29 mouse cellular contexts compared by ENCODE assay signal in the genomic region with DNA sequence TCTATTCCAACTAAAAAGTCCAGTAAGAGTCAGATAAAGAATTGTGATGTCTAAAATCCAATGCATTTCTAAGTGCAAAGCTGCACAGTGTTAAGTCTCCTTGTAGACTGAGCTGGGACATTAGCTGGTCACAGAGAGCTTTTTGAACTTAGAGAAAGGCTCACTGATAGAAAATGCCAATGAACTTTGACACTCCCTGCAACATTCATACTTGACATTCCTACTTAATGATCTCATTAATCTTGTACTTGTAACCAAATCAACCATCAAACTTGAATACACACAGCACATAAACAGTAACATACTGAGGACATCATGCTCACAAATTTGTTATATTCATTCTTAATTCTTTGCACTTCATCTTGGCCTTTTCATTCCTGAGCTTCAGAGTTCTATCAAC. TPM values are rescaled to one million over a fixed set of nuclear protein-coding genes. Genes with fewer than 3 reads are reported as not detected.
A peak's percentile ranks its signal among the peaks of the same experiment; 100 is the strongest.
DNase-seq lines count a peak whose midpoint lies in the region; ATAC-seq and TF ChIP-seq lines count a peak whose summit lies in the region.
"Had no signal": no experiment of that assay in that cellular context is flagged by ENCODE, and none has a peak within 500 bp of the region (broad histone marks: within the 10 kb centered on the region; RNA-seq: fewer than 3 reads in every experiment).

No protein-coding gene starts in this region.

- peak overlapping the region; percentile 40; the same call in 1 of the 2 replicates for H3K4me3 ChIP-seq in heart, adult 2 months
- peak overlapping the region; percentile 11; the same call in 1 of the 2 replicates for H3K4me3 ChIP-seq in heart, postnatal 0 days (ENCODE audit: low read depth, low read length)
- H3K4me3 ChIP-seq in liver, adult 2 months (ENCODE audit: insufficient read depth, low read depth, low read length), result no peak overlapping the region
- H3K4me3 ChIP-seq in liver, embryonic 12.5 days, result no peak overlapping the region
- H3K4me3 ChIP-seq: forebrain, embryonic 15.5 days; hindbrain, embryonic 13.5 days; layer of hippocampus, adult 2 months; left cerebral cortex, adult 2 months; limb, embryonic 12.5 days; midbrain, embryonic 12.5 days; myocyte; neural tube, embryonic 12.5 days had no signal

- no peak for TF ChIP-seq CTCF in heart, adult 2 months (IDR thresholded peaks at IDR 0.05)
- no peak for TF ChIP-seq CTCF in heart, postnatal 0 days (IDR thresholded peaks at IDR 0.05; ENCODE audit: low read depth)
- TF ChIP-seq CTCF in liver, adult 2 months (IDR thresholded peaks at IDR 0.05; ENCODE audit: low read depth, low read length), result no peak

- H3K9me3 ChIP-seq in heart, postnatal 0 days (replicated peaks; ENCODE audit: control insufficient read depth, low read length), result no peaks in the 10 kb centered on the region
- no peaks in the 10 kb centered on the region for H3K9me3 ChIP-seq in liver, embryonic 12.5 days (replicated peaks)
- H3K9me3 ChIP-seq: forebrain, embryonic 15.5 days; hindbrain, embryonic 13.5 days; limb, embryonic 12.5 days; megakaryocyte, embryonic 14.5 days; midbrain, embryonic 12.5 days; neural tube, embryonic 12.5 days had no signal

- intact Hi-C loops in heart, adult 2 months (cut with DNase I), result loop anchor here (5.0 kb wide), 1 partner anchor 32 kb away; no protein-coding TSS in a partner anchor
- intact Hi-C loops in heart, postnatal 36 days (cut with DNase I), result no loop called here

- H3K79me2 ChIP-seq in heart, adult 2 months (replicated peaks; ENCODE audit: control insufficient read depth, insufficient read depth, low read length), result no peaks in the 10 kb centered on the region; the same call in 1 of the 2 replicates
- peaks cover 15% of the 10 kb centered on the region; the same call in 1 of the 2 replicates for H3K79me2 ChIP-seq in liver, adult 2 months (ENCODE audit: control insufficient read depth, insufficient read depth, low read length)

- peaks cover 18% of the 10 kb centered on the region for H3K36me3 ChIP-seq in heart, adult 2 months (ENCODE audit: control insufficient read depth, insufficient read depth, low read length)
- peaks cover 10% of the 10 kb centered on the region for H3K36me3 ChIP-seq in heart, postnatal 0 days (replicated peaks; ENCODE audit: control insufficient read depth, insufficient read depth, low read length)
- peaks cover 27% of the 10 kb centered on the region for H3K36me3 ChIP-seq in liver, adult 2 months (ENCODE audit: control insufficient read depth, insufficient read depth, low read length)
- peaks cover 22% of the 10 kb centered on the region for H3K36me3 ChIP-seq in liver, embryonic 12.5 days

- no peaks in the 10 kb centered on the region for H3K4me1 ChIP-seq in heart, adult 2 months (ENCODE audit: control insufficient read depth, insufficient read depth, low read length)
- H3K4me1 ChIP-seq in heart, postnatal 0 days (ENCODE audit: control insufficient read depth, insufficient read depth), result peaks cover 6% of the 10 kb centered on the region; the same call in 1 of the 2 replicates
- H3K4me1 ChIP-seq in liver, adult 2 months (ENCODE audit: control insufficient read depth, insufficient read depth, low read length), result peaks cover 2% of the 10 kb centered on the region
- peaks cover 6% of the 10 kb centered on the region for H3K4me1 ChIP-seq in liver, embryonic 12.5 days
- H3K4me1 ChIP-seq: limb, embryonic 12.5 days; midbrain, embryonic 12.5 days; neural tube, embryonic 12.5 days had no signal

- no peak for TF ChIP-seq EP300 in heart, adult 2 months (IDR thresholded peaks at IDR 0.05; ENCODE audit: insufficient read depth, low read depth, low read length)
- no peak for TF ChIP-seq EP300 in heart, postnatal 0 days (IDR thresholded peaks at IDR 0.05; ENCODE audit: low read depth)

- peak; percentile 16; the same call in 1 of the 2 replicates for ATAC-seq in heart, postnatal 0 days (ENCODE audit: insufficient read depth, low read depth)
- no peak for ATAC-seq in liver, embryonic 12.5 days
- ATAC-seq: forebrain, embryonic 15.5 days; liver, postnatal 0 days; lung, postnatal 0 days had no signal

- H3K9ac ChIP-seq in heart, adult 2 months (ENCODE audit: low read depth, low read length), result no peak overlapping the region
- H3K9ac ChIP-seq in heart, postnatal 0 days (replicated peaks; ENCODE audit: low read depth, low read length), result no peak overlapping the region
- no peak overlapping the region for H3K9ac ChIP-seq in liver, adult 2 months (ENCODE audit: low read depth, low read length)
- H3K9ac ChIP-seq in liver, embryonic 12.5 days, result no peak overlapping the region
- H3K9ac ChIP-seq: forebrain, embryonic 15.5 days; hindbrain, embryonic 13.5 days; limb, embryonic 12.5 days; liver, postnatal 0 days; midbrain, embryonic 12.5 days; neural tube, embryonic 12.5 days had no signal

- H3K4me2 ChIP-seq in heart, postnatal 0 days (ENCODE audit: low read depth, low read length), result peak overlapping the region; percentile 62
- no peak overlapping the region for H3K4me2 ChIP-seq in liver, embryonic 12.5 days
- H3K4me2 ChIP-seq: forebrain, embryonic 15.5 days; hindbrain, embryonic 13.5 days; limb, embryonic 12.5 days; liver, embryonic 11.5 days; midbrain, embryonic 12.5 days; neural tube, embryonic 12.5 days had no signal

- peak overlapping the region; percentile 79 for H3K27ac ChIP-seq in heart, adult 2 months
- peak overlapping the region; percentile 85 for H3K27ac ChIP-seq in heart, postnatal 0 days (ENCODE audit: low read depth)
- no peak overlapping the region for H3K27ac ChIP-seq in liver, adult 2 months (replicated peaks; ENCODE audit: insufficient read depth, low read depth, low read length)
- H3K27ac ChIP-seq in liver, embryonic 12.5 days, result no peak overlapping the region
- H3K27ac ChIP-seq: forebrain, embryonic 15.5 days; hindbrain, embryonic 13.5 days; left cerebral cortex, adult 2 months; limb, embryonic 12.5 days; midbrain, embryonic 12.5 days; neural tube, embryonic 12.5 days had no signal

- H3K27me3 ChIP-seq in heart, adult 2 months (ENCODE audit: control insufficient read depth, insufficient read depth, low read length), result no peaks in the 10 kb centered on the region
- H3K27me3 ChIP-seq in heart, postnatal 0 days (ENCODE audit: control insufficient read depth, insufficient read depth, low read length), result no peaks in the 10 kb centered on the region
- no peaks in the 10 kb centered on the region for H3K27me3 ChIP-seq in liver, adult 2 months (ENCODE audit: control insufficient read depth, insufficient read depth, low read length)
- no peaks in the 10 kb centered on the region for H3K27me3 ChIP-seq in liver, embryonic 12.5 days (replicated peaks)
- H3K27me3 ChIP-seq: forebrain, embryonic 15.5 days; hindbrain, embryonic 13.5 days; limb, embryonic 12.5 days; megakaryocyte, embryonic 14.5 days; midbrain, embryonic 12.5 days; neural tube, embryonic 12.5 days had no signal

- DNase-seq in heart, adult 2 months, result no peak
- no peak for DNase-seq in heart, postnatal 4 days
- DNase-seq in heart, postnatal 0 days (ENCODE audit: low spot score), result no peak
- DNase-seq in heart, postnatal 36 days, result no peak
- peak; percentile 61 for DNase-seq in liver, adult 2 months (ENCODE audit: extremely low read depth, low read depth, low spot score)
- DNase-seq in cerebellum, adult 9-11 months, result no peak
- DNase-seq: adrenal gland, adult 8-10 months; cerebellum, adult 8-10 months; cerebellum, postnatal 36 days; gastrocnemius, postnatal 25 days; kidney, adult 18-20 months; kidney, postnatal 14 days; liver, postnatal 0 days; lung, postnatal 4 days; right cerebral cortex, adult 18-20 months; spleen, adult 18-20 months; thymus, postnatal 14 days had no signal

- no peak for TF ChIP-seq POLR2A in heart, adult 2 months (IDR thresholded peaks at IDR 0.05; ENCODE audit: insufficient read depth, low read depth, low read length)
- no peak for TF ChIP-seq POLR2A in liver, adult 2 months (IDR thresholded peaks at IDR 0.05; ENCODE audit: extremely low read depth, insufficient read depth, low read length)

RNA-seq across cellular contexts. Expression of a gene that starts 10.1 kb away (rescaled TPM):
- 1 to 10 TPM; 6.1 to 9.9 TPM for total RNA-seq in heart, adult 2 months (2021)
- polyA plus RNA-seq in heart, adult 2 months (2012; rRNA removed), result 2.7 and 6.1 TPM in 2 replicates
- 1 to 10 TPM; 8.1 to 8.8 TPM for total RNA-seq in heart, postnatal 4 days (2021)
- total RNA-seq in heart, postnatal 0 days (2014; rRNA removed; ENCODE audit: low replicate concordance), result 0.80 and 1.6 TPM in 2 replicates
- polyA plus RNA-seq in heart, postnatal 0 days (2015; fragmentation: Nextera tagmentation; extraction: Ambion mirVana), result 21.3 and 22.7 TPM in 2 replicates
- 1 to 10 TPM; 6.3 to 7.7 TPM for total RNA-seq in heart, postnatal 36 days (2021)
- 8.3 and 9.9 TPM in 2 replicates for total RNA-seq in liver, adult 2 months (2014; rRNA removed)
- polyA plus RNA-seq in liver, adult 2 months (2012; rRNA removed), result 1.4 and 1.9 TPM in 2 replicates
- 17.8 and 20.2 TPM in 2 replicates for polyA plus RNA-seq in liver, embryonic 12.5 days (2016; fragmentation: Nextera tagmentation; extraction: Ambion mirVana)

RNA-seq across cellular contexts. Expression of a gene that starts 10.4 kb away (rescaled TPM):
- 10 to 100 TPM; 69.8 to 84.1 TPM for total RNA-seq in heart, adult 2 months (2021)
- polyA plus RNA-seq in heart, adult 2 months (2012; rRNA removed), result 26.9 and 41.7 TPM in 2 replicates
- total RNA-seq in heart, postnatal 4 days (2021), result 10 to 100 TPM; 63.5 to 66.0 TPM
- total RNA-seq in heart, postnatal 0 days (2014; rRNA removed; ENCODE audit: low replicate concordance), result 68.0 and 75.2 TPM in 2 replicates
- polyA plus RNA-seq in heart, postnatal 0 days (2015; fragmentation: Nextera tagmentation; extraction: Ambion mirVana), result 42.4 and 44.8 TPM in 2 replicates
- total RNA-seq in heart, postnatal 36 days (2021), result 100 to 1,000 TPM in 1 of 2 experiments, 10 to 100 TPM in 1; 86.8 to 102 TPM
- 34.2 and 34.3 TPM in 2 replicates for total RNA-seq in liver, adult 2 months (2014; rRNA removed)
- polyA plus RNA-seq in liver, adult 2 months (2012; rRNA removed), result 4.0 and 5.2 TPM in 2 replicates
- polyA plus RNA-seq in liver, embryonic 12.5 days (2016; fragmentation: Nextera tagmentation; extraction: Ambion mirVana), result 22.7 and 23.7 TPM in 2 replicates

Comparison
In these comparisons a context has a peak if more than half of its experiments do, and no peak if none do; other contexts are left out.
1. H3K27ac ChIP-seq: peak in heart, adult 2 months (single experiment) and heart, postnatal 0 days (single experiment); none in liver, adult 2 months (single experiment) and liver, embryonic 12.5 days (single experiment).
2. H3K4me3 ChIP-seq: peak in heart, adult 2 months (single experiment) and heart, postnatal 0 days (single experiment); none in liver, adult 2 months (single experiment) and liver, embryonic 12.5 days (single experiment).